Comparison of ENCODE assay signal across 10 mouse cellular contexts in the genomic region with DNA sequence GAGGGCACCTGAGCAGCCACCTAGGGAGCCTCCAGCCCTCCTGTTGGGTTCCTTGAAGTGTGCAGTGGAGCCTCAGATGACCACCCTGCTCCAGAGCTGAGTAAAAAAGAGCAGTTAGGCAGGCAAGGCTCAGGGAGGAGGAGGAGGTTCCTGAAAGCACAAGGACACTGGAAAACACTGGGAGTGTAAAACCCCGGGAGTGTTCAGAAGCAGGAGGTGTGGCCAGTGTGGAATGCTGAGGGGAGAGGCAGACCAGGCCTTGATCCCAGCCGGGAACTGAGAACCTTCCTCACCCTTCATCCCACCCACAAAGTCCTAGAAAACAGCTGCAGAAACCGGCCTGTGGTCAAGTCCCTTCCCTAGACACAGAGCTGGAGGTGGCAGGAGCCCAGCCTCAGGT. TPM values are rescaled to one million over a fixed set of nuclear protein-coding genes. Genes with fewer than 3 reads are reported as not detected.
DNase-seq lines count a peak whose midpoint lies in the region; ATAC-seq lines count a peak whose summit lies in the region.
"Had no signal": no experiment of that assay in that cellular context is flagged by ENCODE, and none has a peak within 500 bp of the region (broad histone marks: within the 10 kb centered on the region; RNA-seq: fewer than 3 reads in every experiment).

No protein-coding gene starts in this region.

- 6% methylated on average over 3 of the region's 3 CpGs for WGBS in heart, embryonic 11.5 days (ENCODE audit: insufficient replicate concordance)
- 12% methylated on average over 3 of the region's 3 CpGs for WGBS in heart, embryonic 16.5 days
- 2% methylated on average over 3 of the region's 3 CpGs for WGBS in stomach, embryonic 14.5 days

- H3K27ac ChIP-seq in heart, embryonic 11.5 days (ENCODE audit: low read depth, low read length) = peak overlapping the region; percentile 78
- H3K27ac ChIP-seq in heart, embryonic 16.5 days (ENCODE audit: low read length) = peak overlapping the region; percentile 77
- H3K27ac ChIP-seq in stomach, embryonic 14.5 days (ENCODE audit: low read length) = peak overlapping the region; percentile 96

- H3K27me3 ChIP-seq in heart, embryonic 11.5 days (ENCODE audit: control insufficient read depth, insufficient read depth, low read length) = no peaks in the 10 kb centered on the region
- no peaks in the 10 kb centered on the region for H3K27me3 ChIP-seq in megakaryocyte, embryonic 14.5 days (replicated peaks)
- H3K27me3 ChIP-seq in heart, embryonic 16.5 days (ENCODE audit: control insufficient read depth, insufficient read depth, low read length) = no peaks in the 10 kb centered on the region
- H3K27me3 ChIP-seq in stomach, embryonic 14.5 days (ENCODE audit: control insufficient read depth, insufficient read depth, low read length) = no peaks in the 10 kb centered on the region

- H3K36me3 ChIP-seq in heart, embryonic 11.5 days (ENCODE audit: control insufficient read depth, insufficient read depth, low read length) = no peaks in the 10 kb centered on the region
- H3K36me3 ChIP-seq in megakaryocyte, embryonic 14.5 days (replicated peaks; ENCODE audit: low read length) = no peaks in the 10 kb centered on the region
- no peaks in the 10 kb centered on the region for H3K36me3 ChIP-seq in heart, embryonic 16.5 days (ENCODE audit: control insufficient read depth, insufficient read depth)
- H3K36me3 ChIP-seq in stomach, embryonic 14.5 days (ENCODE audit: control insufficient read depth, insufficient read depth, low read length) = no peaks in the 10 kb centered on the region

- intact Hi-C loops in left cerebral cortex, postnatal 14 days (cut with DNase I) = no loop called here

- no peak for DNase-seq in heart, adult 9 months (ENCODE audit: low spot score in 2 of 2)
- DNase-seq in cerebellum, adult 11-12 months = no peak
- DNase-seq in left cerebral cortex, postnatal 14 days (ENCODE audit: low spot score in 2 of 2) = no peak
- DNase-seq: thymus, adult 18-20 months had no signal

- H3K4me2 ChIP-seq in heart, embryonic 11.5 days = peak overlapping the region; percentile 40
- no peak overlapping the region; the same call in 1 of the 2 replicates for H3K4me2 ChIP-seq in heart, embryonic 16.5 days (ENCODE audit: low read depth, low read length)
- peak overlapping the region; percentile 33 for H3K4me2 ChIP-seq in stomach, embryonic 14.5 days (replicated peaks; ENCODE audit: low read depth, low read length)
- H3K4me2 ChIP-seq: midbrain, embryonic 11.5 days had no signal

- H3K4me3 ChIP-seq in heart, embryonic 11.5 days (ENCODE audit: low read depth, low read length) = no peak overlapping the region
- H3K4me3 ChIP-seq in megakaryocyte, embryonic 14.5 days (replicated peaks) = peak overlapping the region; percentile 69
- no peak overlapping the region for H3K4me3 ChIP-seq in heart, embryonic 16.5 days (ENCODE audit: low read length)
- no peak overlapping the region for H3K4me3 ChIP-seq in stomach, embryonic 14.5 days (ENCODE audit: low read depth, low read length)

- peaks cover 24% of the 10 kb centered on the region for H3K4me1 ChIP-seq in heart, embryonic 11.5 days (ENCODE audit: control insufficient read depth, insufficient read depth, low read length)
- H3K4me1 ChIP-seq in megakaryocyte, embryonic 14.5 days = peaks cover 78% of the 10 kb centered on the region
- H3K4me1 ChIP-seq in heart, embryonic 16.5 days (ENCODE audit: control insufficient read depth, insufficient read depth, low read length) = peaks cover 35% of the 10 kb centered on the region
- peaks cover 28% of the 10 kb centered on the region for H3K4me1 ChIP-seq in stomach, embryonic 14.5 days (ENCODE audit: control insufficient read depth, insufficient read depth, low read length)

- H3K9ac ChIP-seq in heart, embryonic 11.5 days (ENCODE audit: low read depth, low read length) = peak overlapping the region; percentile 49; the same call in 1 of the 2 replicates
- peak overlapping the region; percentile 33; the same call in 1 of the 2 replicates for H3K9ac ChIP-seq in heart, embryonic 16.5 days (ENCODE audit: low read length)
- peak overlapping the region; percentile 14; the same call in 1 of the 2 replicates for H3K9ac ChIP-seq in stomach, embryonic 14.5 days (replicated peaks; ENCODE audit: low read depth, low read length)

- no peaks in the 10 kb centered on the region; the same call in 1 of the 2 replicates for H3K9me3 ChIP-seq in heart, embryonic 11.5 days (replicated peaks; ENCODE audit: control insufficient read depth, low read length)
- H3K9me3 ChIP-seq in megakaryocyte, embryonic 14.5 days = peaks cover 5% of the 10 kb centered on the region; the same call in 1 of the 2 replicates
- H3K9me3 ChIP-seq in heart, embryonic 16.5 days (replicated peaks; ENCODE audit: control insufficient read depth, low read length) = no peaks in the 10 kb centered on the region
- H3K9me3 ChIP-seq in stomach, embryonic 14.5 days (ENCODE audit: control insufficient read depth, low read depth, low read length) = no peaks in the 10 kb centered on the region

- ATAC-seq in heart, embryonic 11.5 days (replicated peaks; ENCODE audit: insufficient number of reproducible peaks, low FRiP score, low TSS enrichment) = peak; percentile 61
- ATAC-seq in megakaryocyte, adult 5-6 weeks (ENCODE audit: poor library complexity, severe bottlenecking) = no peak
- peak; percentile 73 for ATAC-seq in heart, embryonic 16.5 days (replicated peaks; ENCODE audit: extremely low read depth, insufficient read depth, low FRiP score)
- peak; percentile 88 for ATAC-seq in stomach, embryonic 14.5 days (ENCODE audit: insufficient number of reproducible peaks, insufficient read depth, low FRiP score, low read depth)

RNA-seq across cellular contexts. Expression of gene Inf2, which starts 11.8 kb away (rescaled TPM):
- polyA plus RNA-seq in heart, embryonic 11.5 days (2014; fragmentation: Nextera tagmentation; extraction: Ambion mirVana) = 3.2 and 3.8 TPM in 2 replicates
- polyA plus RNA-seq in megakaryocyte, embryonic 14.5 days (2012; ENCODE audit: insufficient read depth, low replicate concordance) = 569 and 1,129 TPM in 2 replicates
- total RNA-seq in megakaryocyte, adult 5-6 weeks (2015) = 28.0 and 34.3 TPM in 2 replicates
- total RNA-seq in megakaryocyte, adult 5-6 weeks (2017) = 9.9 and 13.3 TPM in 2 replicates
- polyA plus RNA-seq in heart, embryonic 16.5 days (2015; fragmentation: Nextera tagmentation; extraction: Ambion mirVana) = 3.0 and 3.6 TPM in 2 replicates
- polyA plus RNA-seq in stomach, embryonic 14.5 days (2014; fragmentation: Nextera tagmentation; extraction: Ambion mirVana) = 4.4 and 5.0 TPM in 2 replicates
- 10 to 100 TPM; 70.1 to 84.3 TPM for total RNA-seq in left cerebral cortex, postnatal 14 days (2021)

RNA-seq across cellular contexts. Expression of gene Adssl1, which starts 43.1 kb away (rescaled TPM):
- polyA plus RNA-seq in heart, embryonic 11.5 days (2014; fragmentation: Nextera tagmentation; extraction: Ambion mirVana) = 73.3 and 75.2 TPM in 2 replicates
- polyA plus RNA-seq in megakaryocyte, embryonic 14.5 days (2012; ENCODE audit: insufficient read depth, low replicate concordance) = 10.1 and 38.2 TPM in 2 replicates
- total RNA-seq in megakaryocyte, adult 5-6 weeks (2015) = 73.5 and 82.1 TPM in 2 replicates
- 72.3 and 74.9 TPM in 2 replicates for total RNA-seq in megakaryocyte, adult 5-6 weeks (2017)
- polyA plus RNA-seq in heart, embryonic 16.5 days (2015; fragmentation: Nextera tagmentation; extraction: Ambion mirVana) = 108 and 118 TPM in 2 replicates
- polyA plus RNA-seq in stomach, embryonic 14.5 days (2014; fragmentation: Nextera tagmentation; extraction: Ambion mirVana) = 2.8 and 3.1 TPM in 2 replicates
- total RNA-seq in left cerebral cortex, postnatal 14 days (2021) = 1 to 10 TPM; 6.5 to 8.4 TPM

Comparison
In these comparisons a context has a peak if more than half of its experiments do, and no peak if none do; other contexts are left out.
1. RNA of gene Inf2, which starts 11.8 kb away (polyA plus RNA-seq): 569 to 1,129 TPM in megakaryocyte, embryonic 14.5 days; 4.4 to 5.0 TPM in stomach, embryonic 14.5 days, 3.2 to 3.8 TPM in heart, embryonic 11.5 days and 3.0 to 3.6 TPM in heart, embryonic 16.5 days; every median in the first group is over 10 times any median in the second.
2. Peak in every context shown above with its lines, with median percentiles within 50 percentile points of each other: H3K27ac ChIP-seq and H3K9ac ChIP-seq.